Mouse (Mus musculus): ENCODE results near the gene Mob1a.
A peak's percentile ranks its signal among the peaks of the same experiment; 100 is the strongest.

- no peak for TF ChIP-seq ZKSCAN1 (IDR thresholded peaks at IDR 0.05; ENCODE audit: low read depth, low read length)
- TF ChIP-seq CTCF (IDR thresholded peaks at IDR 0.05 in 2 of 3, conservative IDR thresholded peaks at IDR 0.05 in 1 of 3; ENCODE audit: control insufficient read depth in 1 of 3, insufficient read depth in 1 of 3, low read depth in 2 of 3, low read length in 3 of 3, poor library complexity in 1 of 3, severe bottlenecking in 1 of 3) = peak; percentile 87 to 97 (median 94)
- TF ChIP-seq ETS1 (IDR thresholded peaks at IDR 0.05; ENCODE audit: low read depth, low read length) = no peak
- TF ChIP-seq TCF12 (IDR thresholded peaks at IDR 0.05; ENCODE audit: low read depth, low read length) = 0 out of 2 replicates have a peak, but pooled peaks have one; percentile 27
- TF ChIP-seq ELF1 (IDR thresholded peaks at IDR 0.05; ENCODE audit: low read depth, low read length) = no peak
- TF ChIP-seq JUND (IDR thresholded peaks at IDR 0.05; ENCODE audit: low read depth, low read length) = no peak
- TF ChIP-seq POLR2A (IDR thresholded peaks at IDR 0.05; ENCODE audit: control insufficient read depth in 1 of 2, insufficient read depth in 1 of 2, low read depth in 1 of 2, low read length in 2 of 2, poor library complexity in 1 of 2) = peak in 1 of 2 experiments; percentile 22; a peak in 1 of 4 replicates
- peak; percentile 89 for TF ChIP-seq RAD21 (IDR thresholded peaks at IDR 0.05; ENCODE audit: low read depth, low read length)
- no peak for TF ChIP-seq TBP (IDR thresholded peaks at IDR 0.05; ENCODE audit: low read depth, low read length)
- TF ChIP-seq MAX (IDR thresholded peaks at IDR 0.05; ENCODE audit: low read length) = no peak
- TF ChIP-seq CHD2 (IDR thresholded peaks at IDR 0.05; ENCODE audit: low read length) = no peak
- TF ChIP-seq MAZ (IDR thresholded peaks at IDR 0.05; ENCODE audit: low read depth, low read length) = no peak
Observed at GRCm38 (mm10) chr6:83356569-83357138, 30.8 kb downstream of the Mob1a start.

All from MEL (cell line).